Mouse (Mus musculus): ENCODE measurements around the gene Mrpl51.

The Mrpl51 gene

DNA sequence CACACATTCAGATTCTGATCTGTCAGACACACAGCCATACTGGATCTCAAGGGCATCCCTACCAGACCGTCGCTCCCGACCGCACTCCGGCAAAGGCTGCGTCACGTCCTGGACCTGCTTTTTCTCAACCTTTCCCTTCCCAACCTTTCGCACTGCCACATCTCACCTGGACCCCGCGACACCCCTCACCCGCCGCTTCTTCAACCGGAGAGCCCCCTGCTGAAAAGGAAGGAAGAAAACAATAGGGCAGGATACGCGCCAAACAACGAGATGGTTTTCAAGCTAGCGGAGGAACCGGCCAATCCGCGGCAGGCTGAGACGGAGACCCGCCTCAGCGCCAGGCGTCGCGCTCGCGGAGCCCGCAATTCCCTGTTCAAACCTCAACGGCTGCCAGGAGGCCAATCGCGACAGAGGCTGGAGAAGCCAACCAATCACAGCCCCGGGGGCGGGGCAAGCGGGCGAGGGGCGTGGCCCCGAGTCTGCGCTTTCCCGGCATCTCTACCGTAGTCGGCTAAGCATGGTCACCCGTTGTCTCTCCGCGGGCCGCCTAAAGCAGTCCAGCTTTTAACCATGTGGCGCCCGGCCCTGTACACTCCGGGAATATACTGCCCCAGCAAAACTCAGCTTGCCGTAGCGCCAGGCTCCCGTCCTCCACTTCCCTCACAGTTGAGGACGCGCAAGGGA lies at the start of gene Mrpl51, which contains the start of gene Ncapd2:
Mrpl51 (plus strand) TSS at position 470 of the 684 bp plus-strand sequence.
Ncapd2 (minus strand) TSS at position 370 of the 684 bp plus-strand sequence.
- DNase-seq (ENCODE audit: inconsistent ontology term), result peak; percentile 99

DNA sequence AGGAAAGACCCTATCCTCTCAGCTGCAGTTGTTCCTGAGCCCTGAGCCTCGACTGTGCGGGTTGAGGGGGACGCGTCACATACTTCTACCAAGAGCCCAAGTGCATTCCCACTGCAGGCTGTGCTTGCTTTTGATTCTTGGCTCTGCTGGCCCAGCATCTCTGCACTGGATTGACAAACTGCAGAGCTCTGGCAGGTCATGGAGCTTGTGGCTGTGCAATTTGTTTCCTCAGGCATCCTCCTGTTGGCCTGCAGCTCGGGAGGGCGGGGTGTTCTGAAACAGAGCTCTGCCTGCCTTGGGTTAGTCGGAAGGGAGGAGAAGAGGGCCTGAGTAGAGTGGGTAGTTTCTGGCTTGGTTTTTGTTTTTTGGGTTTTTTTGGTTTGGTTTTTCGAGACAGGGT lies 49.2 kb upstream of the Mrpl51 start:
- no peak for DNase-seq (ENCODE audit: inconsistent ontology term)

DNA sequence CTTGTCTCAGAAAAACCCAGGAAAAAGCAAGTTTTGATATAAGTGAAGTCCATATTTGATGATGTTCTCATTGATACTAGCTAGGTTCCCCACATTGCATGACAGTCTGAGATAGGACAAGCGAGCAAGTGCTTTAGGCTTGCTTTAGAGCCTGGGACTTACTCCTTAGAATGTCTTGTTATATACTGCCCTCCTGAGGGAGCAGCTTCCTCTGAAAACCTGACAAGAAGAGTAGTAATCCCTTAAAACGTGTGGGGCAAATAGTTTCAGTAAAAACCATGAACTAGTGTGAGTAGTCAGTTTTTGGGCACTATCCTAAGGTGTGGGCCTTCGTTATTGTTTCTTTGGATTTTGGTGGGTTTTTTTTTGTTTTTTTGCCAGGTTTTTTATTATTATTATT lies 48.5 kb upstream of the Mrpl51 start:
- no peak for DNase-seq (ENCODE audit: inconsistent ontology term)

DNA sequence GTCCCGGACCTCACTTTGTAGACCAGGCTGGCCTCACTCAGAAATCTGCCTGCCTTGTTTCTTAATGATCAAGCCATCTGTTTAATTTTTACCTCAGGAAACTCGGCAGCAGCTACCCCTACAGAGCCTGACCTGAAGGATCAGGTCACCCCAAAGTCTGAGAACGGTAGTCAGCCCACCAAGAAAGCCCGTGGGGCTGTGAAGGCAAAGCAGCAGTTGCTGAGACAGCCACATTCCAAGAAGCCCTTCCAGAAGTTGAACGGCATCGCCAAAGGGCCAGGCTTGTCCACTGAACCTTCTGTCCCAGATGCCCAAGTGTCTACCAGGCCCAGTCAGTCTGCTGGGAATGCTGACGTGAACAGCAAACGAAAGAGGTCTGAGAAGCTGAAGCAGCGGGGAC lies 47.7 kb upstream of the Mrpl51 start:
- no peak for DNase-seq (ENCODE audit: inconsistent ontology term)

DNA sequence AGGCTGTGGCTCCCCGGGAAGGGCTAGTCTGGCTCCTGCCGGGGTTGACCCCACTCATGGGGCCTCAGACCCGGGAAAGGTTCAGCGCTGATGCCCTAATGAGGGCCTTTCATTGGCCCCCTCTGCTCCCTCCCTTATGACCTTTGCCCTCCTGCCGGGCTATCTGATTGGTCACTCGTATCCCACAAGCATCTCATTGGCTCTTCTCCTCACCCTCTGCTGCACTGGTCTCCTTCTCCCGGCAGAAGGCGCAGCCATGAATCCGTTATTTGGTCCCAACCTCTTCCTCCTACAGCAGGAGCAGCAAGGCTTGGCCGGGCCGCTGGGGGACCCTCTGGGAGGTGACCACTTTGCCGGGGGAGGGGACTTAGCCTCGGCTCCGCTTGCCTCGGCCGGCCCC lies 46.6 kb upstream of the Mrpl51 start, which contains the start of gene Iffo1:
Iffo1 (plus strand) TSS at position 241 of the 400 bp plus-strand sequence.
- DNase-seq (ENCODE audit: inconsistent ontology term), result peak; percentile 93

DNA sequence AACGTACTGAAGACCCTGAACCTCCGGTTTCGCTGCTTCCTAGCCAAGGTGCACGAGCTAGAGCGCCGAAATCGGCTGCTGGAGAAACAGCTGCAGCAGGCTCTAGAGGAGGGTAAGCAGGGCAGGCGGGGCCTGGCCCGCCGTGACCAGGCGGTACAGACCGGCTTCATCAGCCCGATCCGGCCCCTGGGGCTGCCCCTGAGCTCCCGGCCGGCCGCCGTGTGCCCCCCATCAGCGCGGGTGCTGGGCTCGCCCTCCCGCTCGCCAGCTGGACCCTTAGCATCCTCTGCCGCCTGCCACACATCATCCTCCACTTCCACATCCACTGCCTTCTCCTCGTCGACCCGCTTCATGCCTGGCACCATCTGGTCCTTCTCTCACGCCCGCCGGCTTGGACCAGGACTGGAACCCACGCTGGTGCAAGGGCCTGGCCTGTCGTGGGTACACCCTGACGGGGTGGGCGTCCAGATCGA lies 46.1 kb upstream of the Mrpl51 start:
- DNase-seq (ENCODE audit: inconsistent ontology term), result no peak

DNA sequence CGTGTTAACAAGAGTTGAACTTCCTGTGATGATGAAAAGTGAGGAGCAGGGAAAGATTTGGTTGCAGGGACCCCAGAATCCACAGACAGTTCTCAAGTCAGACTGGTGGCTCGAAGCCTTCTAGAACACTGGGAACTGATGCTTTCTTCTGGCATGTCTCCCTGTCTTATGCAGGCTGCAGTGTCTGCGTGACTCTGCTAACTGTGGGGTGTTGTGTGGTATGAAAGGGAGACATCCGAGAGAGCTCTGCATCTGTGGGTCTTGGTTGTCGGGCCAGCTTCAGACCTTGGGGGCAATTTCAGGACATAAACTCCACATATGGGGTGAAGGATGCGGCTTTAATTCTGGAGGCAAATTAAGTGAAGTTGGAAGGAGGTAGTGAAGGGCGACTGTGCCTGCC lies 45.5 kb upstream of the Mrpl51 start:
- DNase-seq (ENCODE audit: inconsistent ontology term), result no peak

DNA sequence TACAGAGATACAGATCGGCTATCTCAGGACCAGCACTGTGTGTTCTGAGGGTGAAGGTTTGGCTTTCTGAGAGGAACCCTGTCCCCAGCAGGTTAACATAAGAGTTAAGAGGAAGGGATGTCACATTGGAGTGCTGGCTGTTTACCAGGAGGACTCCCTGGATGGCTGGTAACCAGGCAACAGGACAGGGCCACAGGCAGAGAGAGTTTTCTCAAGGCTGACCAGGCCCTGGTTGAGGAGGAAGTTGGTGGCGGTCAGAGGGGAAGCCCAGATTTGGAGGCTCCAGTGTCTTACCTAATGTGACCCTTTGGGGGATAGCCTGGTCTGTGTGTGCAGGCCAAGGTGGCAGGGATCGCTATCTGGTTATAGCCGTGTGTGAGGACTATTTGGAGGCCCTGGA lies 44.8 kb upstream of the Mrpl51 start:
- peak; percentile 26 for DNase-seq (ENCODE audit: inconsistent ontology term)

DNA sequence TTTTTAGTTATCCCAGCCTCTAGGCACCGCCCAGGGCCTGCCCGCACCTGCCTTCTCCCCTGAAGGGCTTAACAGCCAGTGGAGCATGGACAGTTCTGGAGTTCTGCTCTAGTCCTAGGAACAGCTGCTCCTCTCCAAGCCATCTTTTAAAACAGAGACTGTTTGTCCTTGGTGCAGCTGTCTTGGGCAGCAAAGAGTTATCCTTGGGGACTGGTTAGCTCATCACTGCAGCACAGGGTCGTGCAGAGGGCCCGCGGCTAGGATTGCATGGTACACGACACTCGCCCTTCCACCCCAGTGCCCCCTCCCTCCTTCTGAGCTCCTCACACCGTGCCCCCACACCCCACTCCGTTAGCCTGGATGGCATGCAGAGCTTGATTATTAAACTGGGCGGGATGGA lies 44.3 kb upstream of the Mrpl51 start:
- DNase-seq (ENCODE audit: inconsistent ontology term), result no peak

DNA sequence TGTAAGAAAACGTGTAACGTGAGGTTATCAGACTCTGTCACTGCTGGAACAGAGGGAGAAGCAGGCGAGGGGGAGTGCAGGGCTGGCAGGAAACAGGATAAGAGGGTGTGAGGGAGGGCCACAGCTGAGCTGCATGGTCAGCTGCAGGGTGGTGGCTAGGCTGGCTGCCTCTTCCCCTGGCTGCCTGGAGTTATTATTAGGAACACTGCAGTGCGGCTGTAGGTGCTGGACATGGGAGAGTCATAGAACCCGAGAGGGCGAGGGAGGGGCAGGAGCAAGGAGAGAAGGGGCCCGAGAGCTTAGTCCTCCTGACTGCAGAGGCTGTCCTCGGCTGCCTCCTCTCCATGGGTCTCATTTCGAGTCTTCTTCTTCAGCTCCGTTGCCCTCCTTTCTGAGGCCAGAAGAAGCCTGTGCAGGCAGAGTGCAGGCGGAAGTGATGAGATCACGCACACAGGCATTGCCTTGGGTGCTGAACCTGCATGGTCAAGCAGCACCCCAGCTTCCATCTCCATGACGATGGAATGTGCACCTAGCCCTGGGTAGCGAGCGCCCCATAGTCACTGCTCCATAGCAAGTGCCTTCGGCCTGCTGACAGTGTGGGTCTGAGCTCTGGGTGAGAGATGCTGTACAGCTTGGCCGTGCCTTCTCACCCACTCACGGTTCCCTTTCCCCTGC lies 43.2 kb upstream of the Mrpl51 start:
- DNase-seq (ENCODE audit: inconsistent ontology term), result peak; percentile 50

DNA sequence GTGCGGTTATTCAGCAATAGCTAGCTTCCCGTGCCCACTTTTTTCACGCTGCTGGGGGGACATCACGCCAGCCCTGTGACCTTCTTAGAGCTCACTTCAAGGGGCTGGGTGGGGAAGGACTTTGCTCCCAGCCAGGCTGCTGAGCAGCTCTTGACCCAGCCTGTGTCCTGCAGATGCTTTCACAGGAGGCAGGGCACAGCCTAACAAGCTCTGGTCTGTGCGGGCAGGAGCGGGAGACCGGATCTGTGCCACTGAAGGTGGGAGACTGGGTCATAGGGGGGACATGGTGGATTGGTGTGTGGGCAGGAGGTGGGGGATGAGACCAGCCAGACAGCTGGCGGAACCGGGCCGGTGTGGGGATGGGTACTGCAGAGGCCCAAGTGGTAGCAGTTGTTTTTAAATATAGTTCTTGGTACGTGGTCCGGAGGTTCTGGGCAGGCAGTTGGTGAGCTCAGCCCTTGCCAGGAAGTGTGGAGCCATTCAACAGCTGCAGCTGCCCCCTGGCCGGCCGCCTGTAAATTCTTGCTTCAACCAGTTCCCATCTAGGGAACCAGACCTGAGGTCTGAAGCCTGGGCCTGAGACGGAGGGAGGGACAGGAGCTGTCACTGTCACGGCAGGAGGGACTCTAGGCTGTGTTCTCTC lies 42.6 kb upstream of the Mrpl51 start:
- DNase-seq (ENCODE audit: inconsistent ontology term), result peak; percentile 82

DNA sequence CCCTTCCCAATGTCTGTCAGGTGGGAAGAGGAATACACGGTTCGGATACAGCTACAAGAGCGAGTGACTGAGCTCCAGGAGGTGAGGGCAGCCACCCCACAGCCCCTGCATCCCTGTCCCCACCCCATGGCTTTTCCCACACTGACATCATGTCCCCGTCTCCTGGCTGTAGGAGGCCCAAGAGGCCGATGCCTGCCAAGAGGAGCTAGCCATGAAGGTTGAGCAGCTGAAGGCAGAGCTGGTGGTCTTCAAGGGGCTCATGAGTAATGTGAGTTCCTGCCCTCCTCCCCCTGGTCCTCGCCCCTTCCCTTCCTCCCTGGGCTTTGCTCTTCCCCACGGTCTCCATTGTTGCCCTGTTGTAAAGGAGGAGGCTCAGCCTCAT lies 42.0 kb upstream of the Mrpl51 start:
- no peak for DNase-seq (ENCODE audit: inconsistent ontology term)

DNA sequence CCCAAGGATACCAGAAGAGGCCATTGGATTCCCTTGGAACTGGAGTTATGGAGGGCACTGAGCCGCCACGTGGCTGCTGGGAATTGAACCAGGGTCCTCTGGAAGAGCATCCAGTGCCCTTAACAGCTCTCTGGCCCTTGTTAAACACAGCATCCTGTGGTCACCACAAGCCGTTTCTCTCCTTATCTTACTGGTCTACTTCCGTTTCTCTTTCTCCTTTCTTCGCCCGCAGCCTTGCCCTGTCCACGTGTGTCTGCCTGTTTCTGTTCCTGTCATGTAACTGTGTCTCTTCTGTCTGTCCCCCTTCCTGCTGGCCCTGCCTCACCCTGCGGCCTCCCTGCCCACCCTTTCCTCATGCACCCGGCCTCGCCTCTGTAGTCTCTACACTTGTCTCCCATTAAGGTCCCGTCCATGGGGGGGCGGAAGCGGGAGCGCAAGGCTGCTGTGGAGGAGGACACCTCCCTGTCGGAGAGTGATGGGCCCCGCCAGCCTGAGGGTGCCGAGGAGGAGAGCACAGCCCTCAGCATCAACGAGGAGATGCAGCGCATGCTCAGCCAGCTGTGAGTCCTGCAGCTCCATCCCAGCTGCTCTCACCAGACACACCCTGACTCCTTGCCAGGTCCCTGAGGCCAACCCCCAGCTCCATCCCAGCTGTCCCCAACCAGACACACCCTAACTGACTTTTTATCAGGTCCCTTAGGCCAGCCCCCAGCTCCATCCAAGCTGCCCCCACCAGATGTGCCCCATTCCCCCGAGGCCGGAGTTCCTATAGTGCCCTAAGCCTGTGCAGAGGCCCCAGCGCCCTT lies 39.2 kb upstream of the Mrpl51 start:
- DNase-seq (ENCODE audit: inconsistent ontology term), result no peak

DNA sequence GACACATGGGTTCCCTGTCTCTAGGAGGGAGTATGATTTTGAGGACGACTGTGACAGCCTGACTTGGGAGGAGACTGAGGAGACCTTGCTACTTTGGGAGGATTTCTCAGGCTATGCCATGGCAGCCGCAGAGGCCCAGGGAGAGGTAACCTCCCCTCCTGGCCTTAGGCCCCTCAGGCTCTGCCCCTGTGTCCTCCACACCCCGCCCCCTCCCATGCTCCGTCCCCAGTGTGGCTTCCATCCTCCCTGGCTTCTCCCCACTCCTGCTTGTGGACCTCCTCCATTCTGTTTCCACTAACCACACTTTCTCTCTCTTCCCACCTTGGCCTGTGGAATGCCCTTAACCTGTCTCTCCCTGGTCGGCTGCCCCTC lies 38.6 kb upstream of the Mrpl51 start:
- no peak for DNase-seq (ENCODE audit: inconsistent ontology term)

DNA sequence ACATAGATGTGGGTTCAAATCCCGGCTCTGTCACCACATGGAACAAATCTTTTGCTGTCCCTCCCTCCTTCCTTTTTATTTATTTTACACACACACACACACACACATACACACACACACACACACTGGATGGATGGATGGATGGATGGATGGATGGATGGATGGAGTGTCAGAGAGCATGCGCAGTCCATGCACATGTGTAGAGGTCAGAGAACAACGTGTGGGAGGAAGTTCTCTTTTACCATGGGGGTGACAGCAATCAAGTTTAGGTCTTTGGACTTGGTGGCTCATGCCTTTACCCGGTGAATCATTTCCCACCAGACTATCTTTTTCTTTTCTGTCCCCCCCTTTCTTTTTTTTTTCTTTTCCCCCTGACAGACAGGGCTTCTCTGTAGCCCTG lies 37.9 kb upstream of the Mrpl51 start:
- no peak for DNase-seq (ENCODE audit: inconsistent ontology term)

DNA sequence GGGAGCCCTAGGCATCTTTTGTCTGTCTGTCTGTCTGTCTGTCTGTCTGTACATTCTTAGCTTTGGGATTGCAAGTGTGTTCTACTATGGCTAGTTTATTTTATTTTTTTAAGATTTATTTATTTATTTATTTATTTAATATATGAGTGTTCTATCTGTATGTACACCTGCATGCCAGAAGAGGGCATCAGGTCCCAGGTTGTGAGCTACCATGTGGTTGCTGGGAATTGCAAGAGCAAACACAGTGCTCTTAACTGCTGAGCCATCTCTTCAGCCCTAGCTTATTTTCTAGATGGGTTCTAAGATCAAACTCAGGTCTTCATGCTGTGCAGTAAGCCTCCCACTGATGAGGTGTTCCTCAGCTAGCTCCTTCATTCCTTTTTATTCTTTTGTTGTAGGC lies 37.1 kb upstream of the Mrpl51 start:
- DNase-seq (ENCODE audit: inconsistent ontology term), result no peak

DNA sequence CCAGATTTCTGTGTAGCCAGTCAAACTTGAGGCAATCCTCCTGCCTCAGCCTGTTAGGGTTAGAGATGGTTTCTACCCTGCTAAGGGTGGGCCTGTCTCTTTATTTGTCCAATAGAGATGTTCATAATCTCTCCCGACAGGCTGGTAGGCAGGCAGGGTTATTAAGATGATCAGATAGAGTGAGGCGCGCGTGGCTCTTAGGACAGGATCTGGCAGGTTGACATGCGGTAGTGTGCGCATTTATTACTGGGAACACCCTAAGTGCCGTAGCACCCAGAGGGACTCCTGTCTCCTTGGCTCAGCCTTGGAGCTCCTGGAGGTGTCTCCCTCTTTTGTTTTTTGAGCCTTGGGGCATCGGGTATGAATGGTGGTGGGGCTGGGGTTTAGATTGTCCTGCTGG lies 36.3 kb upstream of the Mrpl51 start:
- no peak for DNase-seq (ENCODE audit: inconsistent ontology term)

DNA sequence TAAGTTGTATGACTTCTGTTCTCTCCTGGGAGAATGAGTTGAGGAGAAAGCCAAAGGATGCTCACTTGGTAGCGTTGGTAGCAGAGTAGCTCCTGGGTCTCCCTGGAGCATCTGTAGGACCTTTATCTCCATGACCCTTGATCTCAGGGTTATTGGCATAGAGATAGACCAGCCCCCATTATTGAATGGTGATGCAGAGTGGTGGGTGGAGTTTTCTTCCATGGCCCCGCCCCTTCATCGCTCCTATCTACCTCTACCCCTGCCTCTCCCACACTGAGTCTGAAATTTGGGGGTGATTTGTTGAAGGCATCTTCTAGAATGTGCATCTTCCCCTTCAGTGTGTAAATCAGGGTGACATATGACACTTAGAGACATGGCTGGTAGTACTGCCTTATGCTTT lies 35.1 kb upstream of the Mrpl51 start:
- peak; percentile 46 for DNase-seq (ENCODE audit: inconsistent ontology term)

DNA sequence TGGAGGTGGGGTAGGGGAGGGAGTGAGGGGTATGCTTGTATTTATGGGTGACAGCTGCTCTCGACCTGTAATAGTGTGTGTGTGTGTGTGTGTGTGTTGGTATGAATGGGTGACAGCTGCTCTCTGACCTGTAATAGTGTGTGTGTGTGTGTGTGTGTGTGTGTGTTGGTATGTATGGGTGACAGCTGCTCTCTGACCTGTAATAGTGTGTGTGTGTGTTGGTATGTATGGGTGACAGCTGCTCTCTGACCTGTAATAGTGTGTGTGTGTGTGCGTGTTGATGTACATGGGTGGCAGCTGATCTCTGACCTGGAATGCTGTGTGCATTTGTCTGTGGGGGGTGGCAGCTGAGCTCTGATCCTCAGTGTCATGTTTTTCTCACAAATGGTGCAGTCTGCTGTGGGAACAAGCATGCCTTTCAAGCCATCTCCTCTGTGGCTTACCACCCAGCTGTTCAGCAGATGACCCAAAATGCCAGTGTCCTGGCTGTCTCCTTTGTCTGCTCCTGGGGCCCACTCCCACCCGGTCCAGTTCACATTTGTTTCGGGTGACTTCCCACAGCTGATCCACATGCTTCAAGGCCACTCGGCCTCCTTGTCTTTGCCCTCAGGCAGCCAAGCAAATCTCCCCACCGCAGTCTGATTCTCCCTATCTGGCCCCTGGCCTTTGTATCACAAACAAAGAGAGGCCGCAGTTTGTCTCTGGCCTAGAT lies 34.5 kb upstream of the Mrpl51 start:
- peak; percentile 99 for DNase-seq (ENCODE audit: inconsistent ontology term)

DNA sequence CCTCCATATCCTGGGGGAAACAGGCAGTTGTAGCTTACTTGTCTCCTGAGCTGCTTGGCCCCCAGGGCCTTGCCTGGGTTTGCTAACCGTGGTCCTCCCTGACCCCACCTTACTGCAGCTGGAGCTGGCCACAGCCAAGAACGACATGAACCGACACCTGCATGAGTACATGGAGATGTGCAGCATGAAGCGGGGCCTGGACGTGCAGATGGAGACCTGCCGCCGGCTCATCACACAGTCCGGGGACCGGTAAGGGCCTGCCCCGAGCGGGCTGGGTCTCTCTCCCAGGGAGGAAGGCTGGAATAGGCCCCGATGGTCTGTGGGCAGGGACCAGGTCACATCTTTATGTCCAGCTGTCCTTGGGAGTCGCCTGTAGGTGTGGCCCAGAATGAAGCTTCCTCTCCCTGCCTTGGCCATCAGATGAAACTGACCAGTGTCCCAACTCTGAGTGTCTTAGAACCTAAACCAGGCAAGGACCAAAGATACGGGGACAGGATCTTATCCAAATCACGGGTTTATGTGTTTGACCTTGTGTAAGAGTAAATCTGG lies 32.6 kb upstream of the Mrpl51 start:
- no peak for DNase-seq (ENCODE audit: inconsistent ontology term)
